Mouse (Mus musculus) heart, postnatal 14 days (tissue): ENCODE measurements around the gene Kcnd1. TPM values are rescaled to one million over a fixed set of nuclear protein-coding genes. Genes with fewer than 3 reads are reported as not detected.
"Not testable (repeated sequence)": the region's sequence is repeated elsewhere in the genome, so short reads cannot be mapped to it uniquely, and the experiment has no call there.

Experiments used
- DNase-seq, 2 experiments: peaks; one replicate each; pipeline ENCODE4 v3.0.0; 2021 to 2022
- intact Hi-C: fragments of 180-260 bp; cut with DNase I; formaldehyde crosslinking; loops from one replicate; pipeline ENCODE4 v1.15.1; 2025
- long read RNA-seq, 2 experiments: library from polyadenylated mRNA; stranded (forward); transcript quantifications; one replicate each; pipeline ENCODE4 v2.0.0; 2021
- total RNA-seq, 2 experiments: library from RNA; stranded (reverse); gene quantifications; 2 replicates each; pipeline ENCODE4 v1.2.3; 2021

Gene Kcnd1
- total RNA-seq: under 1 TPM; 0.39 to 0.45 TPM
- long read RNA-seq, experiment 1, partial matches to known transcripts: 0 of 2 reads
- long read RNA-seq, experiment 1, other reads (novel, unspliced or antisense): 2 of 2 reads
- long read RNA-seq, experiment 2: 0 reads

GRCm38 (mm10) chrX:7821865-7822779, at the start of gene Kcnd1:
Kcnd1 (plus strand) TSS chrX:7822289.
- intact Hi-C loops: no loop called here
- peak; percentile 11 to 36 for DNase-seq

GRCm38 (mm10) chrX:7772766-7773165, 49.3 kb upstream of the Kcnd1 start:
- DNase-seq: no peak
- intact Hi-C loops: loop anchor here (2.0 kb wide), 1 partner anchor 14 kb away; no protein-coding TSS in a partner anchor

GRCm38 (mm10) chrX:7775501-7776205, 46.4 kb upstream of the Kcnd1 start:
- intact Hi-C loops: loop anchor here (1.0 to 5.0 kb wide), 2 partner anchors 22 to 43 kb away; no protein-coding TSS in a partner anchor
- no peak for DNase-seq

GRCm38 (mm10) chrX:7776329-7777082, 45.6 kb upstream of the Kcnd1 start:
- intact Hi-C loops: loop anchor here (1.0 to 5.0 kb wide), 2 partner anchors 23 to 44 kb away; no protein-coding TSS in a partner anchor
- DNase-seq: peak; percentile 41 to 73

GRCm38 (mm10) chrX:7778450-7779244, 43.4 kb upstream of the Kcnd1 start:
- intact Hi-C loops: loop anchor here (5.0 kb wide), 1 partner anchor 46 kb away; no protein-coding TSS in a partner anchor
- DNase-seq: no peak

GRCm38 (mm10) chrX:7779294-7779693, 42.8 kb upstream of the Kcnd1 start:
- intact Hi-C loops: loop anchor here (5.0 kb wide), 1 partner anchor 47 kb away; no protein-coding TSS in a partner anchor
- no peak for DNase-seq

- no peak for DNase-seq
- intact Hi-C loops: no loop called here
Observed at GRCm38 (mm10) chrX:7782603-7783092, 39.4 kb upstream of the Kcnd1 start.

GRCm38 (mm10) chrX:7789542-7790136, 32.5 kb upstream of the Kcnd1 start, which contains the start of gene Gripap1:
Gripap1 (plus strand) TSS chrX:7789765.
- intact Hi-C loops: loop anchor here (5.0 kb wide), 1 partner anchor 32 kb away; no protein-coding TSS in a partner anchor
- DNase-seq: peak; percentile 75 to 77

GRCm38 (mm10) chrX:7790309-7790708, 31.8 kb upstream of the Kcnd1 start:
- intact Hi-C loops: loop anchor here (5.0 kb wide), 1 partner anchor 33 kb away; no protein-coding TSS in a partner anchor
- DNase-seq: no peak

GRCm38 (mm10) chrX:7793361-7793760, 28.7 kb upstream of the Kcnd1 start:
- DNase-seq: no peak
- intact Hi-C loops: loop anchor here (5.0 kb wide), 1 partner anchor 36 kb away; no protein-coding TSS in a partner anchor

- DNase-seq: peak; percentile 45 to 56
- intact Hi-C loops: no loop called here
Observed at GRCm38 (mm10) chrX:7795016-7795415, 27.1 kb upstream of the Kcnd1 start.

- no peak for DNase-seq
- intact Hi-C loops: no loop called here
Observed at GRCm38 (mm10) chrX:7797327-7797726, 24.8 kb upstream of the Kcnd1 start.

GRCm38 (mm10) chrX:7802157-7802556, 19.9 kb upstream of the Kcnd1 start:
- intact Hi-C loops, DNase-seq: not testable (repeated sequence)

GRCm38 (mm10) chrX:7815016-7815415, 7.1 kb upstream of the Kcnd1 start:
- intact Hi-C loops: not testable (repeated sequence)

GRCm38 (mm10) chrX:7837146-7837545, 15.1 kb downstream of the Kcnd1 start:
- intact Hi-C loops: no loop called here
- no peak for DNase-seq

More at GRCm38 (mm10) chrX:7815016-7815415, 7.1 kb upstream of the Kcnd1 start:
- peak; percentile 15 to 46 for DNase-seq

GRCm38 (mm10) chrX:7840842-7841162, 18.7 kb downstream of the Kcnd1 start:
- no peak for DNase-seq
- intact Hi-C loops: loop anchor here (5.0 kb wide), 1 partner anchor 36 kb away; the partner anchor contains the start of gene Pim2

- intact Hi-C loops: loop anchor here (5.0 kb wide), 1 partner anchor 36 kb away; the partner anchor contains the start of gene Pim2
- DNase-seq: peak; percentile 91 to 92
Observed at GRCm38 (mm10) chrX:7841163-7842162, 19.4 kb downstream of the Kcnd1 start, which contains the start of gene Otud5. Otud5 (plus strand) TSS chrX:7841364.
